Mouse (Mus musculus) stomach, embryonic 16.5 days (tissue): ENCODE results near the gene Gfod2. TPM values are rescaled to one million over a fixed set of nuclear protein-coding genes. Genes with fewer than 3 reads are reported as not detected.

Source experiments
- ATAC-seq: fragments of 200-750 bp; cut with Nextera tagmentation; 2 replicates; pipeline ENCODE4 v1.8.0; 2017; ENCODE audit warnings: moderate number of reproducible peaks, moderate TSS enrichment; ENCODE audit not compliant: insufficient read depth, low FRiP score
- H3K27ac ChIP-seq: fragments of 300-500 bp; sonication (generic); 2 replicates; pipeline ENCODE4 v1.5.1; 2014; ENCODE audit warnings: low read length
- H3K27me3 ChIP-seq: fragments of 300-500 bp; sonication (generic); 2 replicates; pipeline ENCODE4 v1.6.1; 2014; ENCODE audit warnings: low read length, control low read depth, mixed read lengths; ENCODE audit not compliant: control insufficient read depth, insufficient read depth
- H3K36me3 ChIP-seq: fragments of 300-500 bp; sonication (generic); 2 replicates; pipeline ENCODE4 v1.6.1; 2014; ENCODE audit warnings: low read length; ENCODE audit not compliant: control insufficient read depth, insufficient read depth
- H3K4me1 ChIP-seq: fragments of 300-500 bp; sonication (generic); 2 replicates; pipeline ENCODE4 v1.6.1; 2014; ENCODE audit warnings: low read length, control low read depth, mixed read lengths; ENCODE audit not compliant: control insufficient read depth, insufficient read depth
- H3K4me2 ChIP-seq: fragments of 300-500 bp; sonication (generic); 2 replicates; pipeline ENCODE4 v1.6.1; 2014; ENCODE audit warnings: low read depth, low read length, mixed read lengths
- H3K4me3 ChIP-seq: fragments of 300-500 bp; sonication (generic); replicated peaks from 2 replicates; pipeline ENCODE4 v1.5.1; 2014; ENCODE audit warnings: mild to moderate bottlenecking, low read length
- H3K9ac ChIP-seq: fragments of 300-500 bp; sonication (generic); 2 replicates; pipeline ENCODE4 v1.6.1; 2014; ENCODE audit warnings: low read length
- H3K9me3 ChIP-seq: fragments of 300-500 bp; sonication (generic); replicated peaks from 2 replicates; pipeline ENCODE4 v1.6.1; 2016; ENCODE audit warnings: low read length, control low read depth; ENCODE audit not compliant: control insufficient read depth
- WGBS: fragments of 180-500 bp; shearing (Covaris S2); extraction: QIAGEN DNeasy Blood & Tissue Kit; methylation state at CpG from one replicate; pipeline ENCODE4 v1.1.7; 2014; 5-methylcytosine and 5-hydroxymethylcytosine counted together
- polyA plus RNA-seq: library from polyadenylated mRNA; unstranded; fragments of >200 nt; fragmentation: Nextera tagmentation; extraction: Ambion mirVana; gene quantifications from 2 replicates; pipeline ENCODE4 v1.2.1, GENCODE M21; 2015

Gene Gfod2
- polyA plus RNA-seq, 1 experiment from 2014 or later = 18.1 TPM

DNA sequence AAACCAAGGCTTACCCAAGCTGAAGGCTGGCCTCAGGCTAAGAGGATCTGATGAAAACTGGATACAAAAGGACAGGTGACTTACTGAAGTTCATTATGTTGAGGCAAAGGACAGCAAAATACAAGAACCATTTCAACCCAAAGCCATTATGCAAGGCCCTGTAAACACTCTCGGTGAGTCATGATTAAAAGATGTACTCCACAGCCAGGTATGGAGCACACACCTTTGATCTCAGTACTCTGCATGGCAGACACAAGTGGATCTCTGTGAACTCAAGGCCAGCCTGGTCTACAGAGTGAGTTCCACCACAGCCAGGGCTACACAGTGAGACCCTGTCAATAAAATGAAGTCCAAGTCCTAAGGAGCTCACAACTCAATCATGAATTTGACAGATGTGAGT is 37.3 kb upstream of the Gfod2 start:
- no peak overlapping the region for H3K4me3 ChIP-seq
- no peak overlapping the region for H3K9ac ChIP-seq
- no peaks in the 10 kb centered on the region for H3K9me3 ChIP-seq
- no peaks in the 10 kb centered on the region for H3K27me3 ChIP-seq
- peak overlapping the region; percentile 65 for H3K27ac ChIP-seq
- H3K4me2 ChIP-seq = no peak overlapping the region
- ATAC-seq = no peak
- no peaks in the 10 kb centered on the region for H3K36me3 ChIP-seq
- 66% methylated on average over 1 of the region's 1 CpGs for WGBS
- H3K4me1 ChIP-seq = peaks cover 23% of the 10 kb centered on the region; the same call in 1 of the 2 replicates

DNA sequence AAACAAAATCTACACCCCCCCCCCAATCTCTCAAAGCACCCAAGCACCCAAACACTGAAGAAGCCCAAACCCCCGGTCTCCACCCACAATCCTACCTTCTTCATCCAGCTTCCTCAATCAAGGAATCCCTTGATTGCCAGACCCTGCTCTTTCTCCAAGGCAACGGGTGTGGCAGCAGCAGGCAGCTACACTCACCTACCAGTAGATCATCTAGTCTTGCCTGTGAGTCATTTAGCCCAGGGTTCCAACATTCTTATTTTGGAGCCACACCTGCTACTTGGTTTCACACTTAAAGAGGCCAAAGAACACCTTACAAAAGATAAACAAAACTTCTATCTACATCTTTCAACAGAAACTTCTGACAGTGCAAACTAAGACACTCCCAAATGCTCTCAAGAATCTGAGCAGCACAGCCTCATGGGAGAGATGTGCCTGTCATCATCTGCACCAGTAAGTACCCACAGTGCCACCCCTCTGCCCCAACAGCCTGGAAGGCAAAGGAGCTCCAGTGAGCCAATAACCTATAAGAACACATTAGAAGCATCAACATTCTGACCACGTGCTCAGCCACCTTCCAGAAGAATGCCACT is 35.6 kb upstream of the Gfod2 start:
- Histone ChIP-seq H3K9me3 (no peaks in the 10 kb centered on the region), H3K36me3 (no peaks in the 10 kb centered on the region), H3K4me1 (peaks cover 9% of the 10 kb centered on the region; the same call in 1 of the 2 replicates), H3K4me2 (no peak overlapping the region), H3K27me3 (no peaks in the 10 kb centered on the region), H3K9ac (no peak overlapping the region), H3K27ac (peak overlapping the region; percentile 65), H3K4me3 (no peak overlapping the region)
- 62% methylated on average over 3 of the region's 3 CpGs for WGBS
- peak; percentile 80 for ATAC-seq

DNA sequence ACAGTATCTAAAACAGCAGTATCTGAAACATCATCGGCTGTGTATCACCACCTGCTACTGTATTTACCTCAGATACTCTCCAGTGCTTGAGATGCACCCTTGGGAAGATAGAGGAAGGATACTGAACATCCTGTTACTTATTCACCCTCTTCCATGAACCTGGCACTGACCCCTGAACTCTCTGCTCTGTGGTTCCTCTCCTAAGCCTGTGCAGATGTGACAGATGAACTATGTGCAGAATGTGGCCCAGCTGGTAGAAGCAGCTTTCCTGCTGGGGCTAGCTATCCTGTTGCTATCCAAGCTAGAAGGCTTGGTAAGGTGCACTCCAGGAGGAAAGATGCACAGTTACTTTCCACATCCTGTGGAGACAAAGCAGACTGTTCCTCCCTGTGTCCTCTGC is 34.9 kb upstream of the Gfod2 start:
- peaks cover under 1% of the 10 kb centered on the region; the same call in 1 of the 2 replicates for H3K4me1 ChIP-seq
- ATAC-seq = no peak
- WGBS = 82% methylated on average over 1 of the region's 1 CpGs
- H3K27me3 ChIP-seq = no peaks in the 10 kb centered on the region
- H3K9me3 ChIP-seq = no peaks in the 10 kb centered on the region
- H3K9ac ChIP-seq = no peak overlapping the region
- H3K27ac ChIP-seq = peak overlapping the region; percentile 28; the same call in 1 of the 2 replicates
- no peak overlapping the region for H3K4me3 ChIP-seq
- H3K4me2 ChIP-seq = no peak overlapping the region
- H3K36me3 ChIP-seq = no peaks in the 10 kb centered on the region

DNA sequence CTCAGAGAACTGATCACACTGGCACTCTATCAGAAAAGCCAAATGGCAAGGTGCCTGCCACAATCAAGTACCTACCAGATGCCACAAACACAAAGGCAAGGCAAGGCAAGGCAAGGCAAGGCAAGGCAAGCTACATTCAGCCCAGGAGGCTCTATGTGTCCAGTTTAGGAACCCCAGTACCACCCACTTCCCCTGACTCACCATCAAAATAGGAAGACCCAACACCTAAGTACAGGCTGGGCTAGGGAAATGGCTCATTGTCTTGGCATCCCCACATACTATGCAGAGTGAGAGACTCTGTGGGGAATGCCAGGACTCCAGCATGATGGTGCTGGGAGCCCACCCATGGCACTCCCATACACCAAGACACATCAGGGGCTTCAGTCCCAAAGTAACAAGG is 31.2 kb upstream of the Gfod2 start:
- no peak overlapping the region for H3K4me3 ChIP-seq
- no peak for ATAC-seq
- H3K9me3 ChIP-seq = no peaks in the 10 kb centered on the region
- H3K9ac ChIP-seq = no peak overlapping the region
- H3K27me3 ChIP-seq = no peaks in the 10 kb centered on the region
- H3K36me3 ChIP-seq = no peaks in the 10 kb centered on the region
- H3K4me2 ChIP-seq = no peak overlapping the region
- H3K4me1 ChIP-seq = no peaks in the 10 kb centered on the region
- no peak overlapping the region for H3K27ac ChIP-seq

DNA sequence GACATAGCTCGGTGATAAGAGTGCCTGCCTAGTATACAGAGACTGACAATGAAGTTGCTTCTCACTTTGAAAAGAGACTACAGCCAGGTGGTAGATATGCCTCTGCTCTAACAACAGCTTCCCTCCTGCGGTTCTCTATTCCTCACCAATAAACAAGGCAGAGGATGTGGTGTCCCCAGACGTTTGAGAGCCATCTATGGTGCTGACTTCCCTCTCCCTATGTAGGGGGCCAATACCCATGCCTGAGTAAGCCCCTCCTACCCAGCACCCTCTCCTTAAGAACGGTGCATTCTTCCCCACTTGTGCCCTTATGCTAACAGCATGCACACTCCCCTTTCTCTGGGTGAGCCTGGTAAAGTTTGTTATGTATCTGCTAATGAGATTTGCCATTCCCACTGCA is 30.5 kb upstream of the Gfod2 start:
- no peak overlapping the region for H3K27ac ChIP-seq
- H3K36me3 ChIP-seq = no peaks in the 10 kb centered on the region
- WGBS = 52% methylated on average over 4 of the region's 4 CpGs
- no peak overlapping the region for H3K9ac ChIP-seq
- no peaks in the 10 kb centered on the region for H3K9me3 ChIP-seq
- H3K27me3 ChIP-seq = no peaks in the 10 kb centered on the region
- no peak overlapping the region for H3K4me2 ChIP-seq
- ATAC-seq = no peak
- no peaks in the 10 kb centered on the region for H3K4me1 ChIP-seq
- H3K4me3 ChIP-seq = no peak overlapping the region

DNA sequence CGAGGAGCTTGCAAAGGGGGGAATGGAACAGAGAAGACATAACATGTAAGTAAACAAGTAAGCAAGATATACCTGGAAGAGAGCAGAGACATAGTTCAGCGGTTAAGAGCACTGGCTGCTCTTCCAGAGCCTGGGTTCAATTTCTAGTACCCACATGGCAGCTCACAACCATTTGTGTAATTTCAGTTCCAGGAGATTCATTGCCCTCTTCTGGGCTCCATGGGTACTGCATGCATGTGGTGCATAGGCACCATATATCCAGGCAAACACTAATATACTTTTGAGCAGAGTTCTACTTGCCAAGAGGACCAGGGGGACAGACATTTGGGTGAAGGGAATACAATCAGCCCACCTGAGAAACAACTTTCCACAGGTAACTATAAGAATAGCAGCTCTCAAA is 29.8 kb upstream of the Gfod2 start:
- H3K27me3 ChIP-seq = no peaks in the 10 kb centered on the region
- H3K27ac ChIP-seq = no peak overlapping the region
- H3K9ac ChIP-seq = no peak overlapping the region
- no peaks in the 10 kb centered on the region for H3K9me3 ChIP-seq
- H3K36me3 ChIP-seq = no peaks in the 10 kb centered on the region
- H3K4me3 ChIP-seq = no peak overlapping the region
- no peaks in the 10 kb centered on the region for H3K4me1 ChIP-seq
- 95% methylated on average over 2 of the region's 2 CpGs for WGBS
- no peak for ATAC-seq
- H3K4me2 ChIP-seq = no peak overlapping the region

DNA sequence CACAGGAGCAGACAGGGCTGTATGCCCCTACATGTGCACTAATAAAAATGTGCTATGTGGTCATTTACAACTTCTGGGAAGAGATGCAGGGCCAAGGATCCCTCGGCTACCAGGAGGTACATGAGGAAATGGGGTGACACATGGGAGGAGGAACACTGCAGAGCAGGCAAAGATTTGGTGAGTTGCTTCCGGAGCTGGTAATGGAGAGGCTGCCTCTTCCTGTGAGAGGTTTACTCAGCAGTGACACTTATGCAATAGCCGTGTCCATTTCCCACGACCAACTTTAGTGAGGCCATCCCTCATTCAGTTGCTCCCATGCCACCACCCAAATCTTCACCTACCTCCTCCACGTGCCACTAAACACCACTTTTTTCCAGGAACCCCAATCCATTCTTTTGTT is 21.8 kb upstream of the Gfod2 start:
- Histone ChIP-seq H3K9ac (no peak overlapping the region), H3K27me3 (no peaks in the 10 kb centered on the region), H3K9me3 (no peaks in the 10 kb centered on the region), H3K4me2 (no peak overlapping the region), H3K4me3 (no peak overlapping the region), H3K27ac (no peak overlapping the region), H3K4me1 (no peaks in the 10 kb centered on the region), H3K36me3 (peaks cover 9% of the 10 kb centered on the region; the same call in 1 of the 2 replicates)
- no peak for ATAC-seq
- WGBS = 89% methylated on average over 5 of the region's 5 CpGs

DNA sequence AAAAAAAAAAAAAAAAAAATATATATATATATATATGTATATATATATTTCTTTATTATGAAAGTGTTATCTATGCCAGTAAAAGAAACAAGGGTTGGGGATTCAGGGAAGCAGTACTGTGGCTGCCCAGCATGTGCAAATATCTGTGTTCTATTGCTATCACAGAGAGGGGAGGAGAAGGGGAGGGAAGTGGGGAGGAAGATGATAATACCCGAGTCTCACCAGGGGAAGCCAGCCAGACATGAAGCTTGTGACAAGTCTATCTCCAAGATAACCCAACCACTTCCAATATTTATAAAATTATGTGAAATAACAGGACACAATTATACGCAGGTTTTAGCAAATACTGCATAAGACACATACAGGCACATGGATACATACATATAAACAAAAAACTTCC is 19.4 kb upstream of the Gfod2 start:
- Histone ChIP-seq H3K9me3 (no peaks in the 10 kb centered on the region), H3K27me3 (no peaks in the 10 kb centered on the region), H3K36me3 (peaks cover 26% of the 10 kb centered on the region), H3K9ac (no peak overlapping the region), H3K4me2 (no peak overlapping the region), H3K4me3 (no peak overlapping the region), H3K27ac (no peak overlapping the region), H3K4me1 (no peaks in the 10 kb centered on the region)
- 88% methylated on average over 2 of the region's 2 CpGs for WGBS
- ATAC-seq = no peak

DNA sequence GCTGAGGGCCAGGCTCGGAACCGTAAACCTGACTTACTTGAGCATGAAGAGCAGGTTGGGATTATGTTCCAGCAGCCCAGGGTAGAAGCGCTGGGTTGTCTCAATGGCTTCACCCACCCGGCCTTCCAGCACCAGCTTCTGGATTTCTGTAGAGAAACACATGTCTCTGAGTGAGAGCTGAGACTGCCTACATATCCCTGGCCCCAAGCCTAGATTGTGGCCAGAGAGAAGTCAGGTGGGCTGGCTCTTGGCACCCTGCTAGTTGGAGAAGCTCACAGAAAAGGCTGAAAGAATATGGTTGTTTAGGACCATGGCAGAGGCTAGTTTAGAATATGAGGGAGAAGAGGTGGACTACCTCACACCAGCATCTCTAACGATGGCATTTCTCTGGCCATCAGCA is 16.0 kb upstream of the Gfod2 start:
- ATAC-seq = no peak
- Histone ChIP-seq H3K27ac (no peak overlapping the region), H3K4me3 (no peak overlapping the region), H3K4me2 (no peak overlapping the region), H3K4me1 (no peaks in the 10 kb centered on the region), H3K9ac (no peak overlapping the region), H3K36me3 (peaks cover 33% of the 10 kb centered on the region), H3K27me3 (no peaks in the 10 kb centered on the region), H3K9me3 (no peaks in the 10 kb centered on the region)
- WGBS = 95% methylated on average over 5 of the region's 5 CpGs
